Mouse (Mus musculus) left cerebral cortex, adult 8-10 months (tissue): Measurements from ENCODE around the gene Myocos. TPM values are rescaled to one million over a fixed set of nuclear protein-coding genes. Genes with fewer than 3 reads are reported as not detected.

Source experiments
- DNase-seq, 2 experiments: peaks; one replicate each; pipeline ENCODE4 v3.0.0; 2022; ENCODE audit warnings: low spot score in 2 of 2
- microRNA-seq, 2 experiments: library from miRNA; unstranded; fragments of <30 nt; microRNA quantifications; one replicate each; pipeline ENCODE4 v1.2.0; 2022
- total RNA-seq, 4 experiments: library from RNA; stranded (reverse); gene quantifications; 2 replicates each; pipeline ENCODE4 v1.2.4; 2022

Gene Myocos
- total RNA-seq, 4 experiments from 2014 or later: not detected

DNA sequence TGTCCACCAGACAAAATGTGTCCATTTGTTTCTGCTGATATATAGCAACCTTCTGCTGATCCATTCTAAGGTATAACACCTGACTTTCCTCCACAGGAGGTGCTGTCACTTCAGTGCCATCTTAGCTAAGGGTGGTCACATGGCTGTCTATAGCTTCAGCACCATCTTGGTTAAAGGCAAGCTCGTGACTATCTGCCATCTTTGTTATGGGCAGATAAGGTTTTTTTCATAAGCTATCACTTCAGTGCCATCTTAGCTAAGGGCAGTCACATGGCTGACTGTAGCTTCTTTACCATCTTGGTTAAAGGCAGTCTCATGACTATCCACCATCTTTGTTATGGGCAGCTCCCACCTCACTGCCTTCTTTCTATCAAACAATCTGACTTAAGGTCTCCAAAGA, 42.5 kb downstream of the Myocos start:
- peak in 1 of 2 experiments; percentile 16 for DNase-seq

DNA sequence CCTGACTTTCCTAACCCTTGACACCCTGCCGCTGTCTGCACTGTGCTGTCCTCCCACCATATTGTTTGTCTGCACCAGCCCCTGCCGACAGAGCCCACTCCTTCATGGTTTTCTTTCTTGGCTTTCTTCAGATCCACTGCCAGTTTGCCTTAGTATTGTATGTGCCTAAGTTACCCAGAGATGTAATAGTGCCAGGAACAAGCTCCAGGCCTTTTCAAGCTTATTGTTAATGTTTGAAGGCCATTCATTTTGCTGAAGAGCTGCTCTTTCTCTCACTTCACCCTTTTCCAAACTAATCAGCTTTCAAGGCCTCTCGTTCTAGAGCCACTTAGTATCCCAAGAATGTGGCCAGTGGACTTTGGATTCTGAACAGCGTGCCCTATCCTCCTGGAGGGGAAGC, 46.8 kb downstream of the Myocos start:
- no peak for DNase-seq

DNA sequence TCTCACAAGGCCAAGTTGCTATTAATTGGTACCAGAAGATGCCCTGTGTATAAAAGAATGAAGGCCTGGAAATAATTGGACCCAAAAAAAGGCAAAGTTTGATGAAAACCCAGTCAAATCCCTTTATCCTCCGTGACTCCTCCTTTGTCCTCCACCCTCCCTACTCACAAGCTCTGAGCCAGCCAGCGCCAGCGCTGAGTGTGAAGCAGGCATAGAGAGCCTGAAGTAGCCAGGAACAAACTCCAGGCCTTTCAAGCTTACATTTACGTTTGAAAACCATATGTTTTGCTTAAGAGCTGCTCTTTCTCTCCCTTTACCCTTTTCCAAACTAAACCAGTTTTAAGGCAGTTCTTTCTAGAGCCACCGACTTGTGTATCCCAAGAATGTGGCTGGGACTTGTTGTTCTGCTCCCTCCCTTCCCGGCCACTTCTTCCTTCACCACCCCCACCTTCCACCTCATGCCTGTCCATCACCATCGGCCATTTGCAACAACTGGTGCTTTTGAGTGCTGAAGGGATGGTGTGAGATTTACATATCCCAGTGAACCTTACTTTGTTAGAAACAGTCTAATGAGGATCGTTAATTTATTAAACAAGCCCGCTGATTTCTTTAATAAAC, 48.3 kb downstream of the Myocos start:
- no peak for DNase-seq

DNA sequence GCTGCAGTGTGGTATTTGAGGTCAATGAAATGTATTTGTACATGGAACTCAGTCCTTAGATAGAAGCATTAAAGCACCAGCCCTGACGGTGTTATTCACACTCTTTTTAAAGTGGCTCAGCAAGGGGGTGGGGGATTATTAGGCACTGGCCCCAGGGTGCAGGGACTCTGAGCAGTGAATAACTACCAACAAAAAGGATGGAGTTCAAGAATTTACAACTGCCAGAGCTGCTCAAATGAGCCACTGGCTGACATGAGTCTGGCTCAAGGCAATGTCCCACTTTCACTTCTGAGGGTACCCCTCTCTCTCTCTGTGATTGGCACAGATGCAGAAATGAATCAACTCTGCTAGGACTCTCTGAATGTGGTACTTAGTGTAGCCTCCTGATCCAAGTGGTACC, 49.9 kb downstream of the Myocos start:
- no peak for DNase-seq

DNA sequence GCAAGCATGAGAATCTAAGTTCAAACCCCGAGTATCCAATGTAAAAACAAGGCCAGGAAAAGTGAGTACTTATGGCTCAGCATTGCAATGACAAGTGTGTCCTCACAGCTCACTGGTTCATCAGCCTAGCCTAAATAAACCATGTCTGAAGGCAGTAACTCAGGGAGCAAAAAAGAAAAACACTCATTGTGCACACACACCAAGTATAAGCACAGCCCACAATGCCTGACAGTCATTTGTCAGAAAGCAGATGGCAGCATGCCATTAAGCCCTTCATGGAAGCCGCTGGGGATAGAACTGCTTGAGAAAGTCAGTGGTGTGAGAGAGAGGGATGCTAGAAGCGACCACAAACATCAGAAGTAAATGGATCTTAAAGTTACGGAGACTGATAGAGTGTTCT, 56.7 kb downstream of the Myocos start:
- no peak for DNase-seq

DNA sequence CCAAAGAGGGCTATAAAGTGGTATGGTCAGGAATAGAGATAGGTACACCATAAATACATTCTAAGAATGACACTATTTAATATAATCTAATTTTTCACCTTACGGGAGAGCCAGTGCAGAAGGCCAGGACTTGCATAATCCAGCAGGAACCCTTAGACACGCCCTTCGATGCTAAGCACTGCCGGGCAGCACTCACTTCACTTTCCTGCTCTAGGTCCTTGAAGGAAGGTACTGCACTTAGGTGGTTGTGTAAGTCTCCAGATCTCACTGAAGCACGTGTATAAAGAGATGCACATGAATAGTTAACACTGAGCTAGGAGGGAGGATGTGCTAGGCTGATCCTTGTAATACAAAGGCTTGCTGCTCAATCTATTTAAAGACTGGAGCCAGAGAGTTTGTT, 58.4 kb downstream of the Myocos start:
- no peak for DNase-seq

DNA sequence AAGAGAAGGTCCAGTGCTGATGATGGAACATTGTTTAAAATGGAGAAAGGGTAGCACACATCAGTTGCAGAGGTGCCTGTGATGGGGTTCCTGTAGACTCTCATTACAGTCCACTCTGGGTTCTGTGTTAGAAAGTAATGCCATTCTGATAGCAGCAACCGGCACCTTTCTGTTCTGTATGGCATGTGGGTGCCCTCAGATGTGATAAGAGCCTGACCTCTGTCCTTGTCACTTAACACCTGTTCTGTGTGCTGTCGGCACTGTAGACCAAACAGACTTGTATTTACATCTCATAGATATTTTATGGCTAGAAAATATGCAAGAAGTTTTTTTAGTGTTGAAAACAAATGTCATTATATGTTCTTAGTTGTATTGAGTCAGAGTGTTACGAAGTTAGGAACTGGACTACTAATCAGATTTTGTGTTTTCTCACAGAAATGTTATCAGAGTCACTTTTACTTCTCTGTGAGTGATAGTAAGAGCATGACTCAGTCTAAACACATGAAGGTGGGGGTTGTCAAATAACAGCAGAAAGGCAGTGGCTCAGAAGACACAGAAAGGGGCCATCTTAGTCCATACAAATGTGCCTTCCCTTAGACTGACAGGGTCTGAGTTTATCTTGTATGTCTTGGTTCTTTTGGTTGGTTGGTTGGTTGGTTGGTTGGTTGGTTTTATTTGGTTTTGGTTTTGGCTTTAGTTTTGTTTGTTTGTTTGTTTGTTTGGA, 60.5 kb downstream of the Myocos start:
- DNase-seq: no peak

Small RNA genes within 50 kb of the gene (microRNA-seq; reads per million reads assigned to microRNA genes)
- gene Gm27616: 0 reads per million in 2 experiments

Other genes starting within 250 kb of the Myocos start
- gene Dnm3, start 180.2 kb downstream of the Myocos start, total RNA-seq: 100 to 1,000 TPM; 107 to 116 (median 111) TPM
- gene Mettl13, start 109.7 kb downstream of the Myocos start, total RNA-seq: 10 to 100 TPM; 11.9 to 16.4 (median 13.2) TPM
- 100 to 1,000 TPM in 3 of 4 experiments, 10 to 100 TPM in 1; 97.3 to 120 (median 106) TPM for gene Vamp4, start 87.7 kb downstream of the Myocos start, total RNA-seq
- 1 to 10 TPM; 3.6 to 7.6 (median 5.2) TPM for gene Myoc, start 19.1 kb downstream of the Myocos start, total RNA-seq
- gene Prrc2c, start 82.3 kb upstream of the Myocos start, total RNA-seq: 100 to 1,000 TPM; 168 to 195 (median 183) TPM
- under 1 TPM in 1 of 4 experiments, not detected in 3; 0.26 TPM for gene Fmo4, start 155.8 kb upstream of the Myocos start, total RNA-seq
- 10 to 100 TPM; 10.2 to 14.4 (median 11.7) TPM for gene Fmo1, start 208.4 kb upstream of the Myocos start, total RNA-seq
- 10 to 100 TPM in 1 of 4 experiments, 1 to 10 TPM in 3; 4.1 to 10.4 (median 6.6) TPM for gene Fmo2, start 240.5 kb upstream of the Myocos start, total RNA-seq